Mouse (Mus musculus) heart, adult 18-20 months (tissue): ENCODE measurements at regions not wholly inside any gene's neighbourhood (a gene's known extent, or its start where the extent isn't known, plus 50 kb on each side); places are given as distances from the start of the nearest gene placed in this dataset.

ENCODE experiments used
- DNase-seq, 2 experiments: peaks; one replicate each; pipeline ENCODE4 v3.0.0; 2021 to 2022; ENCODE audit warnings: mixed read lengths in 1 of 2

- DNase-seq, result peak; percentile 32 to 34
Observed at GRCm38 (mm10) chr4:105912296-105912695, 122.6 kb downstream of the Gm12728 start.

DNA sequence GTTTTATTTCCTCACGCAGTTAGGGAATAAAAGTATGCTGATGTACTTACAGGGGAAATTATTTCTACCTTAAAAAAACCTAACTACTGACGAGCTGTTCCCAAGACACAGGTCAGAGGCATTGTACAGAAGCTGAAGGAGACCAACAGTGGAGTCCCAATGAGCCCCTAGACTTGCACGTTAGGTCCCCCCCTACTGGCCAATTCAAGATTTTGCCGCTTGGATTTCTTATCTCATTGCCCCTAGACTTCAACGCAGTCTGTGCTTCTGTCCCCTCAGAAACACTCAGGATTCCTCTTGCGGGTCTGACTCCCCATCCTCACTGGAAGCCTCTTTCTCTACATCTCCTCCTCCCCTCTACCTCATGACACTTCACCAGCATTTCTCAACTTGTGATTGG is 125.3 kb downstream of the Gm12728 start:
- DNase-seq, result peak in 1 of 2 experiments; percentile 47

- DNase-seq, result no peak
Observed at GRCm38 (mm10) chr4:105916229-105916628, 126.6 kb downstream of the Gm12728 start.

DNA sequence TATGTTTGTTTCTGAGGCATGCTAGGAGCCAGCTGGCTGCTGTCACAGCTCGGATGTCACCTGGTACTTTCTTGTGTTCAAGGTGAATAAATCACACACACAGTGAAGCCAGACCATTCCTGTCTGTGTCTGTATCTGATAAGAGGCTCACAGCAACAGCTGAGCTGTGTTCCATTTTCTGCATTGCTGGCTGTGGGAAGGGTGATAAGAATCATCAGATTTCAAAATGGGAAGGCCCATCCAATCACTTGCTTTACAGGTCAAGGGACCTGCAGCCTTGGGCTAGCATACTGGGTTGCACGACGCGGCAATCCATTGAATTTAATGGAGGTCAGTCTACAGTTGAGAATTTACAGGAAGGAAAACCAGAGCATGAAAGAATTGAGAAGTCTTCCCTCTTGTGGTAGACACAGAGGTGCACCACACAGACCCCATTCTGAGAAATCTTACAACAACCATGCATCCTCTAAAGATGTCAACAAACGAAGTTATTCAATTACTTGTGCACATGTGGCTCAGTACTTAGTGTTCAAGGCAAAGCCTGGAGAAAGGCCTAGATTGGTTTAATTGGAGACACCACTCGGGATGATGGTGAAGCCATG is 135.2 kb downstream of the Gm12728 start:
- DNase-seq, result no peak

DNA sequence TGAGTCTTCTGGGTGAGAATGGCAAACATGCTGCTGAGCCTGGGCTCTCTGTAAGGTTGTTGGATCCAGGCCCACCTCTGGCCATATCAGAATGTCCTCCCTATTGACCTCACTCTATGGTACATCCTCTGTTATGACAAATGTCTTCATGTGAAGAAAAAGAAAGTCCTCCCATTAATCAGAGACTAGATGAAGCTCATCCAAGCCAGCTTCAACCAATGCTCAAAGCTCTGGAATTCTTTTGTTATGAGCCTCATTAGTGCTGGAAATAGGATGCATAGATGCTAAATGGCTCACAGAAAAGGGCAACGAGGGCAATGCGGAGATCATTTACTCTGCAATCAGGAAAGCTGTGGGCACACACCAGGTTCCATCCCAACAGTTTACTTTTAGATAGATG is 135.8 kb downstream of the Gm12728 start:
- DNase-seq, result no peak

- no peak for DNase-seq
Observed at GRCm38 (mm10) chr4:105929658-105930057, 140.0 kb downstream of the Gm12728 start.

GRCm38 (mm10) chr4:105934971-105935370 is 145.3 kb downstream of the Gm12728 start:
- DNase-seq, result no peak

DNA sequence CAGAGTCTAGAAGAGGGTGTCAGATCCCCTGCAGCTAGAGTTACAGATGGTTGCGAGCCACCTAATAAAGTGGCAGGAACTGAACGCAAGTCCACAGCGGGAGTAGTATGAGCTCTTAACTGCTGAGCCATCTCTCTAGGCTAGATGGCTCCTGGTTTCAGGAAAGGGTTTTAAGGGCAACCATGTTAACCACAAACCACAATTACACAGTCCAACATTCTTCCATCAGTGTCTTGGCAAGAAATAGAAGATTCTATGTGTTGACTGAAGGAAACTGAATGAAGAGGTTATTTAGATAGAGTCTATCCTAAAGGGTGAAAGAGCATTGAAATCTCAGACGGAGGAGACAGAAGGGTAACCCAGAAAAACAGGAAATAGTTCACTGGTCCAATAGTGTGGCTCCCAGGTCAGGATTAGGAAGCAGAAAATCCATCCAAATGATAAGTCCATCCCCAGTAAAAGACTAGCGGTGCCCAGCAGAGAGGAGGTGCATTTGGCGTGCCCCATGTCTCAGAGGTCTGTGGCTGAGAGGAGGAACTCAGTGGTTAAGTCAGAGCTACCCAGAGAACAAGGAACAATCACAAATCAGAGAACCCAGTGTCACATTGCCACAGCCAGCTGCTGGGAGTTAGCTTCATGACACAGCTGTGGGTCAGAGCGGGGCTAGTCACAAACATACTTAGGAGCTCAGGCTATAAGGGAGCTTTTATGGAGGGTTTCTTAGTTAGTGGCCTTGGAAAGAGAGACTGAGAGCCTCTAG is 147.3 kb downstream of the Gm12728 start:
- DNase-seq, result no peak

DNA sequence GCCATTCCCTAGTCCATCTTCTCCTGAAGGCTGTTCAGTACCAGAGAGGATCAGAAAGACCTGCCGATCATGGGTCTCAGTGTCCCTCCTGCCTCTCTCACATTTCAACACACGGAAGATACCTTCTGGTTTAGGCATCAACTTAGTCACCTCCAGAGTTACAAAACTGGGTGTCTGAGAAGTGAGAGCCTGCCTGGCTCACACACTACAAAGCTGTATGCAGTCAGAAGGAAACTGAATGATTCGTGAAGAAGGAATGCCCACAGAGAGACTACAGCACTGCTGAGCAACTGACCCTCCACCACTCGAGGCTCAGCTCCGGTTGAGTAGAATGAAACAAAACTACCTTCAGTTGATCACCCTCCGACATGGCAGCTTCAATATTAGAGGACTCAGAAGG is 147.9 kb downstream of the Gm12728 start:
- DNase-seq, result no peak

GRCm38 (mm10) chr4:105938886-105939285 is 149.2 kb downstream of the Gm12728 start:
- no peak for DNase-seq

GRCm38 (mm10) chr4:105939636-105940199 is 150.0 kb downstream of the Gm12728 start:
- no peak for DNase-seq

- no peak for DNase-seq
Observed at GRCm38 (mm10) chr4:105940891-105941290, 151.2 kb downstream of the Gm12728 start.

GRCm38 (mm10) chr4:105941785-105942184 is 152.1 kb downstream of the Gm12728 start:
- peak; percentile 56 to 82 for DNase-seq

DNA sequence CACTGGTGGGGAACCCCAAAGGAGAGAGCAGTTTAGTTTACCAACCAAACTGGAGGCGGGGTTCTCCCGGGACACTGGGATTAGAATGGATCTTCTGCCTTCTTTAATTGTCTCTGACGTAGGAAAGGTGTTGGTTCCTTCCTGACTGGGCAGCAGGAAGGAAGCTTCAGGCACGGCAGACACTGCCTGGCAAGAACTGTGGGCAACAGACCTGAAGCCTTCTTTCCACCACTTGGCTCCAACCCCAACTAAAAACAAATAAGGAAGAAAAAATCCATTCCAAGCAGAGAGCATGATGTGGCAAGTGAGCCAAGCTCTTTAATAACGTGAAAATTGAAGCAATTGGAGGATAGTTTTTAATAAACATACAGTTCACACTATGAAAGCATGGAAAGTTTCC is 155.3 kb downstream of the Gm12728 start:
- no peak for DNase-seq

DNA sequence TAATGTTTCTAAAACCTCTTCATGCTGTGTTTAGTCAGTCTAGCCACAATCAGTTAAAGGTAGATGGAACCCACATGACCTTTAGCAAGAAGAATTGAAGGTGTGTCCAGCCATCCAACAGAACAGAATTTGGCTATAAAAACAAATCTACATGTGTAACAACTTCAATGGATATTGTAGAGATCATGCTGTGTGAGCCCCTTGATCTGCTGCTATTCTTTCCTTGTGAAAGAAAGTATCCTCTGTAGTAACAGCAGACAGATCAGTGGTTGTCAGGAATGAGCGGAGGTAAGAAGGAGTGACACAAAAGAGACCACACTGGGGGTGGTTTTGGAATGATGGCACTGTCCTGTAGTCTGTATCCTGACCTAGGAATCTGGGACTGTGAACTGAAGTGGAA is 156.3 kb downstream of the Gm12728 start:
- DNase-seq, result no peak

DNA sequence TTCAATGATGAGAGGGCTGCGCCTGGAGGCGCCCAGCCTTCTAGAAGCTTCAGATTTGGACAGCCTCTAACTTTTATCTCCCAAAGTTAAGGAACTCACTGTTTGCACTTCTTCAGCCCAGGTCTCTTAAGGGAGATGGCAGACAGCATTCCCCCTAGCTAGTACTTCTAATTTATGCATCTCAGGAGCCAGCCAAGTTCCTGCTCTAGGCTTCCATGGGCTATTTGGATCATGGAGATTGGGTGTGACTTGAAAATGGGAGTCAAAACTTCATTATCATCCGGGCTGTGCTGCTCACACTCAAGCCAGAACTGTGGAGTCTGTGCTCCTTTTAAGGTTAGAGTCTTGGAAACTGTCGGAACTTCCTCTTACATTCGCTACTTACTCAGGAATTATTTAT is 158.7 kb downstream of the Gm12728 start:
- peak in 1 of 2 experiments; percentile 25 for DNase-seq

DNA sequence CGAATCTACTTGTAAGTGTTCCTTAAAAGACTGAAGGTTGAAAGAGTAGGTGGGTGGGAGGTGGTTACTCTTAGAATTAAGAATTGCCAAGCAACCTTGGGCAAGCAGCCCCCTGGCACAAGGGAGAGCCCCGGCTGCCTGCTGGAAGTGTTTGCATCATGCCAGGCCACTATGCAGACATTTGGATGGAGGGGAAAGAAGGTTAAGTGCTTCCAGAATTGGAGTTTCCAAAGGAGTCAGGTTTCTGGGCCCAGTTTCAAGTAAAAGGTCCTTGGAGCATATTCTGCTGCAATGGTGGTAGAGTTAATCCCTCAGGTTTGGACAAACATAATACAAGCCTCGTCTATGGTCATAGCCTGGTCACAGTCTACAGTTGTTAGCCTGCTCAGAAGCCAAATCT is 162.7 kb downstream of the Gm12728 start:
- DNase-seq, result no peak

GRCm38 (mm10) chr4:105956516-105956915 is 166.8 kb downstream of the Gm12728 start:
- DNase-seq, result no peak

GRCm38 (mm10) chr4:105958331-105958730 is 168.7 kb downstream of the Gm12728 start:
- no peak for DNase-seq

DNA sequence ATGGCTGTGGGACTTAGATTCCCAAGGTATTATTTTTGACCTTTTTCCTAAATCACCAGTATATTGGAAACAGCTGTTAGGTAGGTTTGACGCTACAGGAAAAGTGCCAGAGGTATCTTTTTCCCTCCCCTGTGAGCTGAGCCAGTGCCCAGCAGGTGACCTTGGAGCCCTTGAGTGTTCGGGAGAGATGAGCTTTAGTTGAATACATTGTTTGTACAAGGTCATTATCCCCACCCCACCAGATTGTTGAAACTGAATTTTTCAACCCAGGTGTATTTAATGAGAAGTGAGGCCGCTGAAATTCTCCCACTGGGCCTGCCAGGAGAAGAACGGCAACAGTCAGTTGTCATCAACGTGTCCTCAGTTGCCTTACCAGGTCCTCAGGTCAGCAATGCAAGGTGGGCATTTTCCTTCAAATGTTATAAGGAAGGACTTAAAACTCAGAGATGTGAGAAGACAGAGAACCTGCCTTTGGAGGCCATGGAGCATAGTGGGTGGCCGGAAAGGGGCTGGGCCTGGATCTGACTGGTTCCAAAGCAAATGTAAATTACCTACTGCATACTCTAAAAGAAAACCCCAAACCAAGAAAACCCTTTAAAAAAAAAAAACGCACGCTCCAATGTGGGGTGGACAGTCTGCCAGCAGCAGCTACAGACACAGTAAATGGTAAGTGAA is 172.2 kb downstream of the Gm12728 start:
- DNase-seq, result no peak

GRCm38 (mm10) chr4:105962542-105962941 is 172.9 kb downstream of the Gm12728 start:
- DNase-seq, result no peak

- DNase-seq, result no peak
Observed at GRCm38 (mm10) chr4:105968324-105968723, 178.7 kb downstream of the Gm12728 start.

DNA sequence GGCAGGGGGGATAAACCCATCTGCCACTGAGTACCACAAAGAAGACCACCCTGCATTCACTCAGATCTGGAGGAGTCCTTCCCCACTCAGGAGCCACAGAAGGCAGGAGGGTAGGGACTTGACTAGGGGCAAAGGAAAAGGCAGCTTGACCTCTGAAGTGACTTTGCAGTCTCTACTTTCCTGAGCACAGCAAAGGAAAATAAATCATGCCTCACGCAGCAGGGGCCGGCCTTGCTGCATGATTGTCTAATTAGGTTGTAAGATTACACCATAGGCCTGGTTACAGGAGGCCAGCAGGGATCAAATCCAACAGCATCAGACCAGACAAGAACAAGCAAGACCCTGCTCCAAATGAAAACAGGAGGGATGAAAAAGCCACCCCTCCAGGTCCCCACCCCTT is 180.0 kb downstream of the Gm12728 start:
- no peak for DNase-seq
